Mouse (Mus musculus) forebrain, embryonic 15.5 days (tissue): ENCODE data around the gene 0610010F05Rik. TPM values are rescaled to one million over a fixed set of nuclear protein-coding genes. Genes with fewer than 3 reads are reported as not detected.

Experiments used
- ATAC-seq: fragments of 200-750 bp; cut with Nextera tagmentation; replicated peaks from 2 replicates; pipeline ENCODE4 v1.8.0; 2017; ENCODE audit warnings: mild to moderate bottlenecking, moderate TSS enrichment, moderate library complexity
- H3K27ac ChIP-seq: fragments of 300-500 bp; sonication (generic); replicated peaks from 2 replicates; pipeline ENCODE4 v1.5.1; 2015; ENCODE audit warnings: mild to moderate bottlenecking, inconsistent platforms
- H3K27me3 ChIP-seq: fragments of 300-500 bp; sonication (generic); 2 replicates; pipeline ENCODE4 v1.6.1; 2015; ENCODE audit warnings: inconsistent platforms
- H3K36me3 ChIP-seq: fragments of 300-500 bp; sonication (generic); 2 replicates; pipeline ENCODE4 v1.6.1; 2015; ENCODE audit warnings: mild to moderate bottlenecking, inconsistent platforms
- H3K4me1 ChIP-seq: fragments of 300-500 bp; sonication (generic); 2 replicates; pipeline ENCODE4 v1.6.1; 2015; ENCODE audit warnings: inconsistent platforms
- H3K4me2 ChIP-seq: fragments of 300-500 bp; sonication (generic); replicated peaks from 2 replicates; pipeline ENCODE4 v1.6.1; 2015; ENCODE audit warnings: mild to moderate bottlenecking, inconsistent platforms
- H3K4me3 ChIP-seq: fragments of 300-500 bp; sonication (generic); 2 replicates; pipeline ENCODE4 v1.5.1; 2015; ENCODE audit warnings: mild to moderate bottlenecking, inconsistent platforms
- H3K9ac ChIP-seq: fragments of 300-500 bp; sonication (generic); replicated peaks from 2 replicates; pipeline ENCODE4 v1.6.1; 2015; ENCODE audit warnings: mild to moderate bottlenecking, inconsistent platforms
- H3K9me3 ChIP-seq: fragments of 300-500 bp; sonication (generic); 2 replicates; pipeline ENCODE4 v1.6.1; 2016; ENCODE audit warnings: inconsistent platforms
- WGBS: fragments of 180-500 bp; shearing (Covaris S2); methylation state at CpG from one replicate; pipeline ENCODE4 v1.1.7; 2015; ENCODE audit warnings: mixed read lengths; 5-methylcytosine and 5-hydroxymethylcytosine counted together
- polyA plus RNA-seq: library from polyadenylated mRNA; unstranded; fragments of >200 nt; fragmentation: Nextera tagmentation; extraction: Ambion mirVana; gene quantifications from 2 replicates; pipeline ENCODE4 v1.2.1, GENCODE M21; 2015

Gene 0610010F05Rik
- polyA plus RNA-seq = 136 and 138 TPM in 2 replicates

GRCm38 (mm10) chr11:23632945-23633878 lies at the start of gene 0610010F05Rik:
Gene 0610010F05Rik, minus strand, starts transcription at chr11:23633639.
- under 1% methylated on average over 94 of the region's 103 CpGs for WGBS
- peaks cover 31% of the 10 kb centered on the region for H3K4me1 ChIP-seq

GRCm38 (mm10) chr11:23682561-23682960 lies 49.1 kb upstream of the 0610010F05Rik start:
- 91% methylated on average over 5 of the region's 5 CpGs for WGBS
- peaks cover 38% of the 10 kb centered on the region for H3K36me3 ChIP-seq

More at GRCm38 (mm10) chr11:23632945-23633878, at the start of gene 0610010F05Rik:
- no peaks in the 10 kb centered on the region for H3K27me3 ChIP-seq
- H3K9ac ChIP-seq = peak within 1 kb of the TSS; percentile 99
- no peaks in the 10 kb centered on the region for H3K9me3 ChIP-seq
- peak within 1 kb of the TSS; percentile 65 for H3K4me2 ChIP-seq
- peaks cover 6% of the 10 kb centered on the region for H3K36me3 ChIP-seq
- H3K4me3 ChIP-seq = peak within 1 kb of the TSS; percentile 99
- ATAC-seq = peak; percentile 100
- H3K27ac ChIP-seq = peak within 1 kb of the TSS; percentile 96

DNA sequence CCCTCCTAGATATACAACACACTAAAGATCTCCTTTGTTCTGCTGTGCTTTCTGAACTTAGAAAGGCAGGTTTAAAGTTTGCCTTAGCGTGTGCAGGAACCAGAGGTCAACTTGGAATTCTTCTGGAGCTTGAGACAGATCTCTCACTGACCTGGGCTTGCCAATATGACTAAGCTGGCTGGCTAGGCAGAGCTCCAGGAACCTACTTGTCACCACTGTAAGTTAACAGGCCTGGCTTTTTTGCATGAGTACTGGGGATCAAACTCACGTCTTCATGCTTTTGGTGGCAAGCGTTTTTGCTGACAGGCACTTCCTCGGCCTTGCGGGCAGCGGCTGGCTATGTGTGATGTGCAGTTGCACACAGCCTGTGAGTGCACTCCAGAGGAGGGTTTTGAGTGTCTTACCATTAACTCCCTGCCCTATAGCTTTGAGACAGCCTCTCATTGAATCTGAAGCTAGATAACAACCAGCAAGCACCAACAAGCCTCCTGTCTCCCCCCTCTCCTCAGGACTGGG lies 47.1 kb upstream of the 0610010F05Rik start:
- WGBS = 91% methylated on average over 6 of the region's 6 CpGs

More at GRCm38 (mm10) chr11:23682561-23682960, 49.1 kb upstream of the 0610010F05Rik start:
- H3K4me2 ChIP-seq = no peak overlapping the region
- H3K4me1 ChIP-seq = no peaks in the 10 kb centered on the region
- no peak overlapping the region for H3K27ac ChIP-seq
- H3K9ac ChIP-seq = no peak overlapping the region
- H3K9me3 ChIP-seq = no peaks in the 10 kb centered on the region
- no peaks in the 10 kb centered on the region for H3K27me3 ChIP-seq
- no peak overlapping the region for H3K4me3 ChIP-seq
- ATAC-seq = no peak

GRCm38 (mm10) chr11:23679044-23679642 lies 45.7 kb upstream of the 0610010F05Rik start:
- no peaks in the 10 kb centered on the region for H3K9me3 ChIP-seq
- peak; percentile 67; the same call in 1 of the 2 replicates for ATAC-seq
- no peak overlapping the region for H3K4me3 ChIP-seq
- H3K4me1 ChIP-seq = no peaks in the 10 kb centered on the region
- no peak overlapping the region for H3K9ac ChIP-seq
- no peak overlapping the region for H3K27ac ChIP-seq
- no peaks in the 10 kb centered on the region for H3K27me3 ChIP-seq
- 57% methylated on average over 3 of the region's 3 CpGs for WGBS
- H3K36me3 ChIP-seq = peaks cover 52% of the 10 kb centered on the region
- no peak overlapping the region for H3K4me2 ChIP-seq

More for the DNA sequence above, 47.1 kb upstream of the 0610010F05Rik start:
- Histone ChIP-seq H3K9me3 (no peaks in the 10 kb centered on the region), H3K4me3 (no peak overlapping the region), H3K27ac (no peak overlapping the region), H3K4me2 (no peak overlapping the region), H3K9ac (no peak overlapping the region), H3K36me3 (peaks cover 43% of the 10 kb centered on the region), H3K27me3 (no peaks in the 10 kb centered on the region), H3K4me1 (no peaks in the 10 kb centered on the region)
- no peak for ATAC-seq

DNA sequence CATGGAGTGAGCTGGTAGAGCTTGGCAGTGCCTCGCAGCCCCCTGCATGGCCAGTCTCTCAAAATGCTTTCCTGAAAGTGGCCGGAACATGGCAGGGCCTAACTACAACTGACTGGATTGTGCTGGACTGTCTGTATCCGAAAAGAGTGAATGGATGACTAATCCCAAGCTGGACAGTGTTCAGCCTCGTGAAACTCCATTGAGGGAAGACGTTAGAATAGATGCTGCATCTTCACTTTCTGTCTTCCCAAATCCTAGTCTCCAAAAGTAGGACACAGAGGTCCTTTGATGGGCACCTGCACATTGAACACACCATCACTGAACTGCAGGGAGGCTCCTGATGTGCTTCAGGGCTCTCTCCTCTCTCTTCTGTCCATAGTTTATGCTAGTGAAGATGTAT lies 42.7 kb upstream of the 0610010F05Rik start:
- no peaks in the 10 kb centered on the region for H3K4me1 ChIP-seq
- WGBS = 91% methylated on average over 5 of the region's 5 CpGs
- peaks cover 57% of the 10 kb centered on the region for H3K36me3 ChIP-seq
- H3K4me3 ChIP-seq = no peak overlapping the region
- no peak overlapping the region for H3K9ac ChIP-seq
- no peak overlapping the region for H3K4me2 ChIP-seq
- no peak overlapping the region for H3K27ac ChIP-seq
- H3K27me3 ChIP-seq = no peaks in the 10 kb centered on the region
- H3K9me3 ChIP-seq = no peaks in the 10 kb centered on the region
- ATAC-seq = no peak

- peaks cover 36% of the 10 kb centered on the region for H3K36me3 ChIP-seq
- H3K4me1 ChIP-seq = peaks cover under 1% of the 10 kb centered on the region; the same call in 1 of the 2 replicates
- H3K4me3 ChIP-seq = no peak overlapping the region
- no peak for ATAC-seq
- 89% methylated on average over 4 of the region's 4 CpGs for WGBS
- no peak overlapping the region for H3K4me2 ChIP-seq
- no peaks in the 10 kb centered on the region for H3K27me3 ChIP-seq
- H3K9me3 ChIP-seq = no peaks in the 10 kb centered on the region
- no peak overlapping the region for H3K27ac ChIP-seq
- H3K9ac ChIP-seq = no peak overlapping the region
Observed at GRCm38 (mm10) chr11:23672256-23672749, 38.9 kb upstream of the 0610010F05Rik start.

GRCm38 (mm10) chr11:23667128-23667527 lies 33.7 kb upstream of the 0610010F05Rik start:
- Histone ChIP-seq H3K27ac (no peak overlapping the region), H3K4me3 (peak overlapping the region; percentile 98), H3K9ac (no peak overlapping the region), H3K9me3 (no peaks in the 10 kb centered on the region), H3K4me1 (peaks cover 24% of the 10 kb centered on the region), H3K27me3 (no peaks in the 10 kb centered on the region), H3K36me3 (0 out of 2 replicates have a peak, but pooled peaks cover 2% of the 10 kb centered on the region), H3K4me2 (peak overlapping the region; percentile 66)
- 15% methylated on average over 3 of the region's 3 CpGs for WGBS
- no peak for ATAC-seq

DNA sequence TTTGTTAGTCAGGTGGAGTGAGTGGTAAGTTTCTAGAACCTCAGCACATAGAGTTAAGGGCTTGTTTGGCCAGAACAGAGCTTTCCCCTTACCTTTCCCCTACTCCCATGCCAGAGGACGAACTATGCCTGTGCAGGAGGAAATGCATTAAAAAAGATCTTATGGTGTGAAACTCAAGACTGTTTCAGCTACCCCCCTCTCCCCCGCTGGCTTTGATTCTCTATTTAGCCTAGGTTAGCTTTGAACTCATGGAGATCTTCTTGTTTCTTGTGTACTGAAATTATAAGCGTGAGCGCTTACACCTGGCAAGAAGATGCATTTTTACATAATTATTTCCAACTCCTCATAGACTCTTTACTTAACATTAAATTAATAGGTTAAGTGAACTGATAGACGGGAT lies 33.1 kb upstream of the 0610010F05Rik start:
- Histone ChIP-seq H3K27ac (peak overlapping the region; percentile 98), H3K9me3 (no peaks in the 10 kb centered on the region), H3K27me3 (no peaks in the 10 kb centered on the region), H3K36me3 (0 out of 2 replicates have a peak, but pooled peaks cover 2% of the 10 kb centered on the region), H3K9ac (peak overlapping the region; percentile 87), H3K4me1 (peaks cover 24% of the 10 kb centered on the region), H3K4me2 (peak overlapping the region; percentile 66), H3K4me3 (peak overlapping the region; percentile 98)
- 6% methylated on average over 5 of the region's 5 CpGs for WGBS
- no peak for ATAC-seq

DNA sequence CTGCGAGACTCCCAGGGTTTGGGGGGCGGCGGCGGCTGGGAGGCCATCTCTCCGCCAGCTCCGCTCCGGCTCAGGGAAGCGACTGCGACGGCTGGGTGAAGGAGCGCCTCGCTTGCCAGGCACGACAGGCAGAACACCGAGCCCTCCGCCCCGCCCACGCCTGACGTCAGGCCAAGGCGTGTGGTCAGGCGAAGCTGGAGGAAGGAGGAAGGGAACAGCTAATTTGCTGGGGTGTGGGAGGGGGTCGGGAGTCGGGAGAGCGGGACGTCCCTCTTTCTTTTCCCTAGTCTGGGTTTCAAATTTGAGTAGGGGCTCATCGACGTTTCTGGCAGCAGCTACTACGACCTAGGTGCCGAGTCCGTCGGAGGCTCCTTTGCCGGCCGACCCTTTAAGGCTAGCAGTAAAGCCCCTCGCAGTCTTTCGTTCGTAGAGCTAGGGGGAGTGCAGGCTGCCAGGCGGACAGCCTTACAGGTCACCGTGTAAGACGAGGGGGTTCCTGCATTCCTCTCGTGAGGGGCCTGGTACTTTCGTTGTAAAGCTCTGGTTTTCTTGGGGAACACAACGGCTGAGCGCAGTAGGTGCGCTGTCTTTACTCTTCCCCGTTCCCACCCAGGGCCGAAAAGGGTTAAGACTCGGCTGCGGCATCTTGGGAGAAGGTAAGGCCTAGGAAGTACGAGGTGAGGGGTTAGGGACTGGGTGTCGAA lies 32.5 kb upstream of the 0610010F05Rik start, which contains the start of gene Pex13:
TSS of gene Pex13 (minus strand) at position 162 of the 704 bp plus-strand sequence.
- ATAC-seq = peak; percentile 97
- peak within 1 kb of the TSS; percentile 98 for H3K27ac ChIP-seq
- H3K4me1 ChIP-seq = peaks cover 24% of the 10 kb centered on the region
- H3K4me2 ChIP-seq = peak within 1 kb of the TSS; percentile 66
- under 1% methylated on average over 49 of the region's 49 CpGs for WGBS
- H3K36me3 ChIP-seq = 0 out of 2 replicates have a peak, but pooled peaks cover under 1% of the 10 kb centered on the region
- H3K9me3 ChIP-seq = no peaks in the 10 kb centered on the region
- no peaks in the 10 kb centered on the region for H3K27me3 ChIP-seq
- H3K9ac ChIP-seq = peak within 1 kb of the TSS; percentile 87
- H3K4me3 ChIP-seq = peak within 1 kb of the TSS; percentile 98

DNA sequence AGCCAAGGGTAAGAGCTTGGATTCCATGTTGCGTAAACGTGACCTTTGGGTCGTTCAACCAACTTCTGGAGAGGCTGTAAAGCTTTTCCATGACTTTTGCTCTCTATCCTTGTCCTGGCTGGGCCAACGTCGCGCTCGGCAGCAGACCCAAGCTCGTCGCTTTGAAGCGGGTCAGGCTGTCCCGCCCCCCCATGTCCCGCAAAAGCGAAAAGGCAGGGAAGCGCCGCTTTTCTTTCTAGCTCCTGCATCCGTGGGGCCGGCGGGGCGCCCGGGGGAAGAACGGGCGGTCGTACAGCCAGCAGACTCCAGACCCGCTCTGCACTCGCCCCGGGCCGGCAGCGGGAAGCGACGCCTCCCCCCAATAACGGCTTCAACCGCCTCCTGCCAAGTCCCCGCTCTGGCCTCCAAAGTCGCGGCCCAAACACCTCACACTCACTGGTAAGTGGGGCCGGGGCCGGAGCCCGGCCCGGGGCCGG lies 31.9 kb upstream of the 0610010F05Rik start, which contains the start of gene Pus10:
TSS of gene Pus10 (plus strand) at position 364 of the 476 bp plus-strand sequence.
- H3K27me3 ChIP-seq = no peaks in the 10 kb centered on the region
- ATAC-seq = no peak; the same call in 1 of the 2 replicates
- H3K9me3 ChIP-seq = no peaks in the 10 kb centered on the region
- H3K4me2 ChIP-seq = peak within 1 kb of the TSS; percentile 66
- peak within 1 kb of the TSS; percentile 98 for H3K27ac ChIP-seq
- WGBS = under 1% methylated on average over 36 of the region's 40 CpGs
- peak within 1 kb of the TSS; percentile 98 for H3K4me3 ChIP-seq
- H3K9ac ChIP-seq = peak within 1 kb of the TSS; percentile 87
- no peaks in the 10 kb centered on the region for H3K36me3 ChIP-seq
- H3K4me1 ChIP-seq = peaks cover 24% of the 10 kb centered on the region

DNA sequence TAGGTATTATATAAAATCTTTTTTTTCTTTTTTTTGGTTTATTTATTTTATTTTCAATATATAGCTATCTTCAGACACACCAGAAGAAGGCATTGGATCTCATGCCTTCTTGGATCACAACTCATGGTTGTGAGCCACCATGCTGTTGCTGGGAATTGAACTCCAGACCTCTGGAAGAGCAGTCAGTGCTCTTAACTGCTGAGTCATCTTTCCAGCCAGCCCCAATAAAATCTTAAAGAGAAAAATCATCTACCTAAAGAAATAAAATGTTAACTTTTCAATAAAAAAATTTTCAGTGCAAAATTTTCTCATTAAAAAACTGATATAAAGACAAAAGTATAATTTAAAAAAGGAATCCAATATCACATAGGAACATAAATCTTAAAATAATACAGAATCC lies 30.8 kb upstream of the 0610010F05Rik start:
- ATAC-seq = no peak
- no peaks in the 10 kb centered on the region for H3K27me3 ChIP-seq
- H3K4me2 ChIP-seq = no peak overlapping the region
- H3K36me3 ChIP-seq = no peaks in the 10 kb centered on the region
- H3K9ac ChIP-seq = no peak overlapping the region
- no peak overlapping the region for H3K4me3 ChIP-seq
- peaks cover 24% of the 10 kb centered on the region for H3K4me1 ChIP-seq
- H3K27ac ChIP-seq = no peak overlapping the region
- no peaks in the 10 kb centered on the region for H3K9me3 ChIP-seq
